Mouse (Mus musculus): ENCODE results near the gene Psmd6. TPM values are rescaled to one million over a fixed set of nuclear protein-coding genes. Genes with fewer than 3 reads are reported as not detected.

Psmd6 gene
- 284 and 289 TPM in 2 replicates for polyA plus RNA-seq (2016; fragmentation: Nextera tagmentation; extraction: Ambion mirVana)

DNA sequence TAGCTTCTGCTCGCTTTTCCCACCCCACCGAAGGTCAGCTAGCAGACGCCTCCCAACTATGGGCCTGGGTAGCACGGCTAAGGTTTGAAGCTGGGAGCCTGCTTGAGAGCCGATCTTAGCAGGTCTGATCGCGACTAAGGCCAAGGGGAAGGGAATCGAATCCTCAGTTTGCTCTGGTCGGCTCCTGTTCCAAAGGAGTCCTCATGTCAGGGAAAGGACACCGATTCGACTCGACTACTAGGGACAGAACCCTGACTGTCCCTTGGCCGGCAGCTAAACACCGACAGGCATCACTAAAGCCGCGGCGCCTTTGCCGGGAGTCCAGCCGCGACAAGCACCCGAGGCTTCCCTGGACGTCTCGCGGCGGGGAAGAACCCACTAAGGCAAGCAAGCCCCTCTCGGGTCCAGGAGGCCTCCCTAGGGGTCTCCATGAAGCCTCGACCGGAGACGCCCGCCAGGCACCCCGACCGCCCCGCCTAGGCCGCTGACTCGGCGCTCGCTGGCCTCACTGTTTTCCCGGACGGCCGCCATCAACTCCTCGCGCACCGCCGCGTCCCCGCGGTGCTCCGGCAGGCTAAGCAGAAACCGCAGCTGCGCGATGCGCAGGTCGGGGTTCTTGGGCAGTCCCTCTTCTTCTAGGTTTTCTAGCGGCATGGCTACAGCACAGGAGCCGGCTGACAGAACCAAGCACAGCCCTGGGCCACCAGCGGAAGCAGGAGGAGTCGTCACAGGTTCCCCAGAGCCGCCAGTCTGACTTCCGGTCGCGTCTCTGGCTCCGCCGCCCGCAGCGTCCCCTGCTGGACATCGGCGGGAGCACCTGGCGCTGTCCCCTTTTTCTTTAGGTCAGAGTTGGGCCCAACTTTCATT, at the start of gene Psmd6:
TSS of gene Psmd6 (minus strand) at position 755 of the 867 bp plus-strand sequence.
- Histone ChIP-seq H3K27me3 (no peaks in the 10 kb centered on the region), H3K9ac (peak within 1 kb of the TSS; percentile 97), H3K4me3 (peak within 1 kb of the TSS; percentile 98), H3K4me2 (replicated peaks) (peak within 1 kb of the TSS; percentile 90), H3K4me1 (peaks cover 19% of the 10 kb centered on the region), H3K27ac (peak within 1 kb of the TSS; percentile 89), H3K36me3 (peaks cover 19% of the 10 kb centered on the region), H3K9me3 (replicated peaks) (no peaks in the 10 kb centered on the region)
- under 1% methylated on average over 68 of the region's 68 CpGs for WGBS
- ATAC-seq (ENCODE audit: low FRiP score): peak; percentile 98

DNA sequence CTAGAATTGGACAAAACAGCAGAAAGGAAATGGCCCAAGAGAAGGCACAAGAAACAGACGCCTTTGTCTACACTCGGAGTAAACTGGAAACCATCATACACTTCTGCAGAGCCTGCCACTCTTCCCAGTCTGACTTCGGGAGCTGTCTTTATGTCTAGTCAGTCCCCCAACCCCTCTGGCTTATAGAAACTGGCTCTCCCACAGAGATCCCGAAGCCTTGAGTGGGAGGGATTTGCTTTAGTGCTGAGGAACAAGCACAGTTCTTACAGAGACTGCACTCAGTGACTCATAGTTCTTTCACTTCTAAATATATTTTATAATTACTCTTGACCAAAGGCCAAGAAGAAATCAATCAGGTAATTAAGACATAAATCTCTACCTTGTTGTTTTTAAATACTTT, 10.1 kb downstream of the Psmd6 start:
- 85% methylated on average over 4 of the region's 4 CpGs for WGBS

GRCm38 (mm10) chr14:14104930-14105318, 15.9 kb downstream of the Psmd6 start:
- Histone ChIP-seq H3K9ac (no peak overlapping the region), H3K9me3 (replicated peaks) (no peaks in the 10 kb centered on the region), H3K27ac (no peak overlapping the region), H3K4me1 (no peaks in the 10 kb centered on the region), H3K36me3 (peaks cover 24% of the 10 kb centered on the region), H3K4me3 (no peak overlapping the region), H3K27me3 (no peaks in the 10 kb centered on the region), H3K4me2 (replicated peaks) (no peak overlapping the region)
- no peak for ATAC-seq (ENCODE audit: low FRiP score)
- 87% methylated on average over 2 of the region's 2 CpGs for WGBS

More for the DNA sequence above, 10.1 kb downstream of the Psmd6 start:
- Histone ChIP-seq H3K4me3 (no peak overlapping the region), H3K4me2 (replicated peaks) (no peak overlapping the region), H3K36me3 (peaks cover 55% of the 10 kb centered on the region), H3K9me3 (replicated peaks) (no peaks in the 10 kb centered on the region), H3K4me1 (no peaks in the 10 kb centered on the region), H3K27ac (no peak overlapping the region), H3K9ac (no peak overlapping the region), H3K27me3 (no peaks in the 10 kb centered on the region)
- no peak for ATAC-seq (ENCODE audit: low FRiP score)

- no peaks in the 10 kb centered on the region for H3K27me3 ChIP-seq
- H3K4me1 ChIP-seq: no peaks in the 10 kb centered on the region
- no peak overlapping the region for H3K4me3 ChIP-seq
- no peak for ATAC-seq (ENCODE audit: low FRiP score)
- H3K9me3 ChIP-seq (replicated peaks): no peaks in the 10 kb centered on the region
- H3K9ac ChIP-seq: no peak overlapping the region
- WGBS: 73% methylated on average over 13 of the region's 13 CpGs
- no peak overlapping the region for H3K4me2 ChIP-seq (replicated peaks)
- H3K36me3 ChIP-seq: peaks cover 23% of the 10 kb centered on the region
- no peak overlapping the region for H3K27ac ChIP-seq
Observed at GRCm38 (mm10) chr14:14104213-14104929, 16.4 kb downstream of the Psmd6 start.

DNA sequence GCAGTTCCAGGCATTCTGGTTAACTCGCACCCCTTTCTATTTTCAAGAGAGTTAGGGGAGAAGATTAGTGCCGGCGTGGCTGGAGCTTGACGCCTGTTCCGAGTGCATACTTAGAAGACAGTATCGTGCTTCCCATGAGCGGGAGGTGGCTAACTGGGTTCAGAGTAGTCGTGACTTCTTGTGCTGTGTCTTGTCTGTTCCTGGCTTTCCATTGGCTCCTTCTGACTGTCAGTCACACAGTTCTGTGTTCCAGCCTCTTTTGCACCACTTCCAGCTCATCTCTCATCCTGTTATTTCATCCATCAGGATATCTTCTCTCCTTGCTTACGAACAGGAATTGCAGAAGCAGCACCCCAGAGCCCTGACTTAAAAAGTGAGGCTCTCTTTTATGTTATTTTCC, 19.5 kb downstream of the Psmd6 start:
- WGBS: 94% methylated on average over 9 of the region's 9 CpGs
- no peaks in the 10 kb centered on the region for H3K9me3 ChIP-seq (replicated peaks)

GRCm38 (mm10) chr14:14100773-14101280, 20.0 kb downstream of the Psmd6 start:
- no peaks in the 10 kb centered on the region for H3K4me1 ChIP-seq
- peaks cover 27% of the 10 kb centered on the region for H3K36me3 ChIP-seq
- 94% methylated on average over 8 of the region's 8 CpGs for WGBS

More for the DNA sequence above, 19.5 kb downstream of the Psmd6 start:
- H3K27me3 ChIP-seq: no peaks in the 10 kb centered on the region
- H3K9ac ChIP-seq: no peak overlapping the region
- no peak overlapping the region for H3K4me3 ChIP-seq
- no peak for ATAC-seq (ENCODE audit: low FRiP score)
- no peaks in the 10 kb centered on the region for H3K4me1 ChIP-seq
- no peak overlapping the region for H3K27ac ChIP-seq
- peaks cover 22% of the 10 kb centered on the region for H3K36me3 ChIP-seq
- no peak overlapping the region for H3K4me2 ChIP-seq (replicated peaks)

DNA sequence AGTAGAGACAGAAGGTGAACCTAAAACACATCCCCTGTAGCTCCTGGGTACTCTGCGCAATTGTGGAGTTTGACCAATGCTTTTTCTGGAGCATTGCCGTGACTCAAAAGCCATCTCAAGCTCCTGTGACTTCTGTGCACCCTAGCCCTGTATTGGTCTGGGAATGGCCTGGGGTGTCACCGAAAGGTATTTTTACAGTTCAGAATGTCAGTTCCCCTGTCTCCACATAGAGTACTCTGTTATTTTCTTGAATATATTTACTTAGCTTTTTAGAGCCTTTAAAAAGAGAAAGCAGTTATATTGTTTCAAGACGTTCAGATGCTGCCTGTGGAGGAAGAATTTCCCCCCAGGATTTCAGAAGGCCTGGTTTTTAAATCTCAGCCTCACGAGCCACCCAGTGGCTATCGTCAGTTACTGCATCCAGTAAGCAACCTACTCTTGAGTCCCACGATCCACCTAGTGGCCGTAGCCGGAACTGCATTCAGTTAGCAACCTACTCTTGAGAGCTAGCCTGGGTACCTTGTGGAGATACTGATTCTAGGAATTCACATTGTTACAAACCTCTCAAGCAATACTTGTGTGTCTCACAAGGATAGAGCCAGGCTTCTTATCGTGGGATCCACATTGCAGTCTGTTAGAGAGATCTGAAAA, 22.3 kb downstream of the Psmd6 start:
- no peak overlapping the region for H3K27ac ChIP-seq
- H3K4me1 ChIP-seq: no peaks in the 10 kb centered on the region
- ATAC-seq (ENCODE audit: low FRiP score): peak; percentile 65
- WGBS: 30% methylated on average over 10 of the region's 10 CpGs
- H3K4me3 ChIP-seq: no peak overlapping the region
- no peaks in the 10 kb centered on the region for H3K9me3 ChIP-seq (replicated peaks)
- no peak overlapping the region for H3K4me2 ChIP-seq (replicated peaks)
- H3K9ac ChIP-seq: no peak overlapping the region
- H3K27me3 ChIP-seq: no peaks in the 10 kb centered on the region
- peaks cover 28% of the 10 kb centered on the region for H3K36me3 ChIP-seq

More at GRCm38 (mm10) chr14:14100773-14101280, 20.0 kb downstream of the Psmd6 start:
- Histone ChIP-seq H3K27me3 (no peaks in the 10 kb centered on the region), H3K9me3 (replicated peaks) (no peaks in the 10 kb centered on the region), H3K4me3 (no peak overlapping the region), H3K4me2 (replicated peaks) (no peak overlapping the region), H3K27ac (no peak overlapping the region), H3K9ac (no peak overlapping the region)
- ATAC-seq (ENCODE audit: low FRiP score): no peak

DNA sequence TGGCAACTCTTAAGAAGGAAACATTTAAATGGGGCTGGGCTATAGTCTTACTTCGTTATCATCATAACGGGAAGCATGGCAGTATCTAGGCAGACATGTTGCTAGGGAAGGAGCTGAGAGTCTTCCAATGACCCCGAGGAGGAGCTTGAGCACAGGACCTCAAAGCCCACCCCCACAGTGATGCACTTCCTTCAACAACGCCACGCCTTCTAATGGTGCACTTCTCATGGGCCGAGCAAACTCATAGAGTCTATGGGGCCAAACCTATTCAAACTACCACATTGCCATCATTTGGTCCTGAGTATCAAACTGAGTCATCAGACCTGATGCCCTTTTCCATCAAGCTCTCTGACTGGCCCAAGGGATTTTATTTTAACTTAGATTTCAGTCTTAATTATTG, 30.2 kb downstream of the Psmd6 start:
- H3K36me3 ChIP-seq: peaks cover 17% of the 10 kb centered on the region
- 96% methylated on average over 6 of the region's 6 CpGs for WGBS
- no peak for ATAC-seq (ENCODE audit: low FRiP score)
- no peak overlapping the region for H3K9ac ChIP-seq
- no peaks in the 10 kb centered on the region for H3K27me3 ChIP-seq
- H3K4me2 ChIP-seq (replicated peaks): no peak overlapping the region
- H3K27ac ChIP-seq: no peak overlapping the region
- no peaks in the 10 kb centered on the region for H3K4me1 ChIP-seq
- H3K9me3 ChIP-seq (replicated peaks): no peaks in the 10 kb centered on the region
- no peak overlapping the region for H3K4me3 ChIP-seq

GRCm38 (mm10) chr14:14088016-14088791, 32.6 kb downstream of the Psmd6 start:
- Histone ChIP-seq H3K9me3 (replicated peaks) (no peaks in the 10 kb centered on the region), H3K27me3 (no peaks in the 10 kb centered on the region)
- WGBS: 93% methylated on average over 9 of the region's 9 CpGs

GRCm38 (mm10) chr14:14087348-14087747, 33.4 kb downstream of the Psmd6 start:
- ATAC-seq (ENCODE audit: low FRiP score): no peak
- Histone ChIP-seq H3K4me1 (no peaks in the 10 kb centered on the region), H3K36me3 (peaks cover 11% of the 10 kb centered on the region), H3K9me3 (replicated peaks) (no peaks in the 10 kb centered on the region), H3K27me3 (no peaks in the 10 kb centered on the region), H3K9ac (no peak overlapping the region), H3K4me3 (no peak overlapping the region), H3K27ac (no peak overlapping the region), H3K4me2 (replicated peaks) (no peak overlapping the region)
- 88% methylated on average over 6 of the region's 6 CpGs for WGBS

More at GRCm38 (mm10) chr14:14088016-14088791, 32.6 kb downstream of the Psmd6 start:
- H3K4me1 ChIP-seq: no peaks in the 10 kb centered on the region
- H3K4me2 ChIP-seq (replicated peaks): no peak overlapping the region
- H3K9ac ChIP-seq: no peak overlapping the region
- ATAC-seq (ENCODE audit: low FRiP score): no peak
- H3K4me3 ChIP-seq: no peak overlapping the region
- no peak overlapping the region for H3K27ac ChIP-seq
- peaks cover 14% of the 10 kb centered on the region for H3K36me3 ChIP-seq

GRCm38 (mm10) chr14:14086711-14087263, 34.0 kb downstream of the Psmd6 start:
- H3K36me3 ChIP-seq: peaks cover 11% of the 10 kb centered on the region
- H3K9ac ChIP-seq: no peak overlapping the region
- H3K9me3 ChIP-seq (replicated peaks): no peaks in the 10 kb centered on the region
- ATAC-seq (ENCODE audit: low FRiP score): no peak
- 85% methylated on average over 4 of the region's 4 CpGs for WGBS
- H3K27me3 ChIP-seq: no peaks in the 10 kb centered on the region
- H3K4me2 ChIP-seq (replicated peaks): no peak overlapping the region
- H3K4me3 ChIP-seq: no peak overlapping the region
- H3K4me1 ChIP-seq: no peaks in the 10 kb centered on the region
- no peak overlapping the region for H3K27ac ChIP-seq
